Mouse (Mus musculus) urinary bladder, adult 2 months (tissue): ENCODE measurements around the gene Npas1. TPM values are rescaled to one million over a fixed set of nuclear protein-coding genes. Genes with fewer than 3 reads are reported as not detected.

Experiments used
- DNase-seq: peaks from one replicate; pipeline ENCODE4 v3.0.0; 2022; ENCODE audit warnings: low spot score
- polyA plus RNA-seq: library from polyadenylated mRNA; depleted of rRNA; stranded (reverse); fragments of >200 nt; gene quantifications from 2 replicates; pipeline ENCODE4 v1.2.3, GENCODE M21; 2012; rRNA removed

The Npas1 gene
- polyA plus RNA-seq, 1 experiment = 0.10 TPM

GRCm38 (mm10) chr7:16418713-16419112 is 58.8 kb downstream of the Npas1 start:
- DNase-seq = no peak

GRCm38 (mm10) chr7:16417141-16417771 is 60.3 kb downstream of the Npas1 start:
- DNase-seq = no peak

GRCm38 (mm10) chr7:16415426-16415825 is 62.1 kb downstream of the Npas1 start:
- no peak for DNase-seq

GRCm38 (mm10) chr7:16412930-16413329 is 64.6 kb downstream of the Npas1 start:
- no peak for DNase-seq

- no peak for DNase-seq
Observed at GRCm38 (mm10) chr7:16412220-16412896, 65.2 kb downstream of the Npas1 start.

- DNase-seq = no peak
Observed at GRCm38 (mm10) chr7:16411100-16411499, 66.4 kb downstream of the Npas1 start.

GRCm38 (mm10) chr7:16406978-16407377 is 70.5 kb downstream of the Npas1 start:
- no peak for DNase-seq

Other genes starting within 250 kb of the Npas1 start
- 1.6 and 1.7 TPM in 2 replicates for gene C5ar2, start 233.6 kb downstream of the Npas1 start, polyA plus RNA-seq
- gene C5ar1, start 218.2 kb downstream of the Npas1 start, polyA plus RNA-seq = 11.8 and 16.8 TPM in 2 replicates
- gene Inafm1, start 204.1 kb downstream of the Npas1 start, polyA plus RNA-seq = 26.5 and 36.7 TPM in 2 replicates
- gene Ccdc9, start 190.9 kb downstream of the Npas1 start, polyA plus RNA-seq = 61.4 and 104 TPM in 2 replicates
- gene Bbc3, start 169.3 kb downstream of the Npas1 start, polyA plus RNA-seq = 5.0 and 5.2 TPM in 2 replicates
- gene Sae1, start 89.9 kb downstream of the Npas1 start, polyA plus RNA-seq = 82.4 and 93.7 TPM in 2 replicates
- 23.2 and 29.9 TPM in 2 replicates for gene Zc3h4, start 76.8 kb downstream of the Npas1 start, polyA plus RNA-seq
- gene Tmem160, start 24.9 kb downstream of the Npas1 start, polyA plus RNA-seq = 59.4 and 67.6 TPM in 2 replicates
- gene Arhgap35, start 137.3 kb upstream of the Npas1 start, polyA plus RNA-seq = 17.8 and 24.8 TPM in 2 replicates
- gene Ceacam15, start 198.0 kb upstream of the Npas1 start, polyA plus RNA-seq = not detected in 2 replicates
- not detected in 2 replicates for gene Ceacam9, start 244.2 kb upstream of the Npas1 start, polyA plus RNA-seq